Mouse (Mus musculus): ENCODE results near the gene E130114P18Rik.

E130114P18Rik gene

DNA sequence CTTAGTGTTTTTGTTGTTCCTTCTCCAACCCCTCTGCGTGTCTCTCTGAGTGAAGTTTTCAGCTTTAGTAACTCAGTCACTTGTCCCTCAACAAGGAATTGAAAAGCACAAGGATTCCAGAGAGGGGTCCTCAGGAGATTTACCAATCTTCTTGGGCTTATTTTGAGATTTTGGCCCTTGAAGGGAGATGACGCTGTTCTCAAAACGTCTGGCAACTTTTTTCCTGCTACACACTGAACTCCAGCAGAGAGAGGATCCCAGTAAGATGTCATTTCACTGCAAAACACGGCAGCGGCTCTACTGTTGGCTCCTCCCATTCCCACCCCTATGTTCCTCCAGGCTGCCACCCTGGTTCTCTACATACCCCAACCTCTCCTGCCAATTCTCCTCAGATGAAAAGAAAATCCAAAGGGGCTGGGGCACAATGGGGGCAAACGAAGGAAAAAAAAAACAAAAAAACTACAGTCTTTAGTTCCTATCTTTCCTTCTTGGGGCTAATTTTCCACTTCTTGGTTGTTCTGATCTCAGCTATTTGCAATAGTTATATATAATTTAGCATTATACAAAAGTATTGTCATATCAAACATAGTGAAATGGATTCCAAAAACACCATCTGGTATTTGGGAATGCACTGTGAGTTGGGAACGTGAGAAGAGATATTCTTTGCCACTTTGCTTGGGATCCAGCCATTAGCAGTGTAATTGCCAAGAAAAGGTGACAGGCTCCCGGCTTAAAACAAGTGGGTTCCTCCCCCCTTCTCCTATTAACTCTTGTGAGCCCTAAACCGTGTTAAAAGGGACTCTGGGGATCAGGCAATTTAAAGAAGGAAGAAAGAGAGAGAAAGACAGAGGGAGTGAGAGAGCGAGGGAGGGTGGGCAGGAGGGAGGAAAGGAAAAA is 167.8 kb downstream of the E130114P18Rik start:
- TF ChIP-seq GATA4 (IDR thresholded peaks at IDR 0.05; ENCODE audit: insufficient replicate concordance, low read length): no peak

DNA sequence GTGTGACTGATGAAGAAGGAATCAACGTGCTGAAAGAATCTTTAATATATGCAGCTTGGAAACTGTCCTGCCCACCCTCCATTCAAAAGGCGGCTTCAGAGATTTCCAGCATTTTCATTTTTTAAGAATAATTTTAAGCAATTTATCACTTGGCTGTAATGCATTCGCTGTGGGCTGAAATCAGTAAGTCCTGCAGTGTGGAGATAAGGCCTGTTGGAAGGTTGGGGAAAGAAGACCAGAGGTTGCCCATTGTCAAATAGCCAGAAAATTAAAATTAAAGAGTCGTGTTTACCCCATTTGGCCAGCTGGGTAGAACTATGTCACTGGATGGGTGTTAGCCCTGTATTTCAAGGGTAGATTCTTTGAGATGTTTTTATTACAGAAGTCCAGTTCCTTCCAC is 168.5 kb downstream of the E130114P18Rik start:
- TF ChIP-seq GATA4 (IDR thresholded peaks at IDR 0.05; ENCODE audit: insufficient replicate concordance, low read length): no peak

DNA sequence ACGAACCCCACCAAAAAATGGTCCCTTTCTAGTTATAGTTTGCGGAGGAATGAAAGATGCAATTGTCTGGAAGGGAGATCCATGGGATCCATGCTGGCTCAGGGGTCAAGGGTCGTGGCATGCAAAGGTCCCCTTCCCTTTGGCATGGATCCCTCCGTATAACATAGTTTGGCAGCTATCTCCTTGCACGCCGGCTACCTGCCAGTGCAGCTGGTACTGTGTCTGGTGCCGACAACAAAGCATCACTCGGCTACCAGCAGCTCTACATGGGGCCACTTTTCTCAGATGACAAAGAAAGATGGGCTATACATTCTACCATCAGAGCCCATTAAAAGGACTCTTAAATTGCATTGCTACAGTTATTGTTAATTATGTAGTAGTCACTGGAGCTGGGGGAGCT is 169.2 kb downstream of the E130114P18Rik start:
- no peak for TF ChIP-seq GATA4 (IDR thresholded peaks at IDR 0.05; ENCODE audit: insufficient replicate concordance, low read length)

DNA sequence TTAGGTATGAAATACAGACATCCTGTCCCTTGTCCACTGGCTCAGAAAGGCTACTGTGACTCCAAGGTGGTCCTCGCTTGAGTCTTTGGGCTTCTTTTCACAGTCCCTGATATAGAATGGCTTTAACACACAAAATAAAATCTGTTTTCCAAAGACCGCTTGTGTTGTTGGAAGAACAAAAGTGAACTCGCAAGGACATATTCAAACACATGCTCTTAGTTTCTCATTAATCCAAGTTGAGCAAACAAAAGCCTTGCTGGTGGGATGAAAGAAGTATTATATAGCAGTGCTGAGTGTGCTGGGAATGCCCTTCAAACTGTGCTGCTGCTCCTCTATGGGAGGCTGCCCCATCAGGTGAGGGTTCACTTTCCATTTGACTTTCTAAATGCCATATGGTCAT is 169.7 kb downstream of the E130114P18Rik start:
- TF ChIP-seq GATA4 (IDR thresholded peaks at IDR 0.05; ENCODE audit: insufficient replicate concordance, low read length): no peak

DNA sequence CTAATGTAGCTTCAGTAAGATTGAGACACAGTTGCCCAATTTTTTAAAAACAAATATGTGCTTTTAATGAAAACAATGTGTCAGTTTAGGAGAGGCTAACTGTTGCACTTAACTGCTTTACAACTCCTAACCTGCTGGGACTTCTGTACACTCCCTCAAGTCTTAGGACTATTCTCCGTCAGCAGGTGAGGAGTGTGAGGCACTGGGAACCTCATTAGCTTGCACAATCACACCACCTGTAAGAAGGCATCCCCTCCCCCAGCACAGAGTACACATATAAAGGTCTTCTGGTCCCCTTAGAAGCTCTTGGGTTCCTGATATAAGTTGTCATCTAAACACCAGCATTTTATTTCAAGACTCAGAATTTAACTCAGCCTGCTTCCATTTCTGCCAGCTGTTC is 170.7 kb downstream of the E130114P18Rik start:
- no peak for TF ChIP-seq GATA4 (IDR thresholded peaks at IDR 0.05; ENCODE audit: insufficient replicate concordance, low read length)

DNA sequence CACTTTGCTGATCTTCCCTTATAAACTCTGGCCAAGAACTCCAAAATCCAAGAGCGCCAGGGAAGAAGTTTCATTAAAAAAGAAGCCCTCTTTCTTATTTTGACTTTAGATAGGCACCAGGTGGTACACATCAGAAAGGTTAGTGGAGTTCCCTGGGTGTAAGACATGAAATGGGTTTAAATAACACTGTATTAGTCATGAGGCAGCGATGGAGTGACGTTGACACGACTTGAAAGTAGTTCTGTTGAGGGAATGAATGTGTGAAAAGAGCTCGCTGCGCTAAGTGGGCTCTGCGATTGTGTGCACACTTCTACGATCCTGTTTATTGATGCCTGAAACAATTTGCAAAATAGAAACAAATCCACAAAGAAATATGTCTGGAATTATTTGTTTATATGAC is 171.4 kb downstream of the E130114P18Rik start:
- no peak for TF ChIP-seq GATA4 (IDR thresholded peaks at IDR 0.05; ENCODE audit: insufficient replicate concordance, low read length)

DNA sequence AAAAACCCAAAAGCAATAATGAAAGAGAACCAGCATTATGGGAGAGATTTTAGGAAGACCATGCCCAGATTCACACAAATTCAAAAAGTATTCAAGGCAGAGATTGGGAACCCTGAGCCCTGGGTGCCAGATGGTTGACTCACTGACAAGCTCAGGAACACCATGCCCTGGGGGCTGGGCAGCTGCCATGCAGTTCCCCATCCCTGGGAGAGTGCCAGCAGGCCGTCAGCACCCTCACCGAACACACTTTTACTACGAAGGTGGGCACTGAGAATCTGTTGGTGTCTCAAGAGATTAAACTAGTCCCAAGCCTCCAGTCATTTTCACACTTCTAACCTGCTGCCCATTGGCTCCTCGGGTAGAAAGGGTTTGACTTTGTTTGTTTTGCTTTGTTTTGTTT is 175.3 kb downstream of the E130114P18Rik start:
- no peak for TF ChIP-seq GATA4 (IDR thresholded peaks at IDR 0.05; ENCODE audit: insufficient replicate concordance, low read length)

DNA sequence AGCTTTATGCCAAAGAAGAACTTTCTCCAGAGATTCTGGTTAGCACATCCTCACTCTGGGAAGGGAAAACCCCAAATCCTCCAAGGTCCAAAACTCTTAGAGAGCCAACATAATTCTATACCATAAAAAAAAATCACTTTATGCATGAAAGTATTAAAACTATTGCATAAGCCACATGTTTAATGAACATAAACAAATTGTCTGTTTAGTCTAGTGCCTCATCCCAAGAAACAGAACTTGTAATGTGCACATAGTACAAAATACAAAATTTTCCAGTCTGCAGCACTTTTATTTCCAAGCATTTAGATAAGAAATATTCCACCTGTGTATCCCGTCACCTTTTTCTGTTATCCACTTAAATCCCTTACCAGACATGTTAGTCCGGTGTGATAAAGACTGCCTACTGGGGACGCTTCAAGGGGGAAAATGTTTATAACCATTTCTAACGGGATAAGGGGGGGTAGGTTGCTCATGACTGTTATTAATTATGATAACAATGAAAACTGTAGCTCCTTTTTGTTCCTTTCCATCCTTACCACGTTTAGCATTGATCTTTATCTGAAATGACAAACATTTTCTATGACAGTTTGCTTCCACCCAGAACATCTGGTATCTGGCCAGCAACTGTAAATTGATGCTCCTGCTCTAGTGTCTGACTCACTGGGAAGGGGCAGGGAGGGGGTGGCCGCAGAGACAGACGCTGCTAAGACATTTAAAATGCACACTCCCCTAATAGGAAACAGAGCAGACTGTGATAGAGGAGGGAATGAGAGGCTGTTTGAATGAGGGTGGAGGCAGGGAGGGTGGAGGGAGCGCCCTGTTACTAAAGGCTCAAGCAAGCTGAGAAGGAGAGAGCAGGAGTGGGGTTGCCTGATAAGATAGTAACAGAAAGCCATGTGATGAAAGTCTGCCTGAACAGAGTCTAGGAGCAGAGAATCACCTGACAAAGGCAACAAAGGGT is 176.7 kb downstream of the E130114P18Rik start:
- TF ChIP-seq GATA4 (IDR thresholded peaks at IDR 0.05; ENCODE audit: insufficient replicate concordance, low read length): no peak

DNA sequence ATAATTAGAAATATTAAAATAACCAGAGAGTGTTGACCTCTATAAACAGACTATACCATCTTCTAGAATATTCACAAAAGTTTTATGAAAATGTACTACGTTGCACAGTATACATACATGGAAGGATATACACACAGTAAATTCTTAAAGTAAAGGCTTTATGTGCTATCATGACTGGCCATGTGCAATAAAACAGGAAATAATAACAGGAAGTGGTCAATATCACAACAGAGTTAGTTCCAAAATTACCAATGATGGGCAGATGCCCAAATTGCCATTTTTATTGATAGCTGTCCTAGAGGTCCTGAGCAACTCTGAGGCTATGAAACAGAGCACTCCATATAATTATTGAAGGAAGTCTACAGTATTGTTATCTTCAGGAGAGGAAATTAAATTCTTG is 180.4 kb downstream of the E130114P18Rik start:
- no peak for TF ChIP-seq GATA4 (IDR thresholded peaks at IDR 0.05; ENCODE audit: insufficient replicate concordance, low read length)

DNA sequence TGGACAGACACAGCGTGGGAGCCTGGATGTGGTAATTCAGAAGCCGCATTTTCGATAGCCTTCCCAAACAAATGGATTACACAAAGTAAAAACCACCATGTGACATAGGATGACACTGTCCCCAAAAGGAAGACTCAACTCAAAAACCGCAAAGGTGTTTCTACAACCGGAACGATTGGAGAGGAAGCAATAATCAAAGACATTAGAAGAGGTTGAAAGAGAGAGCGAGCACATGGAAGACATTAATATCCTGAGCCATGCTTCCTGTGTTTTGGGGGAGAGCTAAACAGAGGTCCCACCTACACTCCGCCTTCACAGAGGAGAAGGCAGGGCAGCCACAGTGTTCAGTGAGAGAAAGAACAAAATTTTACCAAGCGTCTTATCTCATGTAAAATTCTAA is 181.5 kb downstream of the E130114P18Rik start:
- no peak for TF ChIP-seq GATA4 (IDR thresholded peaks at IDR 0.05; ENCODE audit: insufficient replicate concordance, low read length)

DNA sequence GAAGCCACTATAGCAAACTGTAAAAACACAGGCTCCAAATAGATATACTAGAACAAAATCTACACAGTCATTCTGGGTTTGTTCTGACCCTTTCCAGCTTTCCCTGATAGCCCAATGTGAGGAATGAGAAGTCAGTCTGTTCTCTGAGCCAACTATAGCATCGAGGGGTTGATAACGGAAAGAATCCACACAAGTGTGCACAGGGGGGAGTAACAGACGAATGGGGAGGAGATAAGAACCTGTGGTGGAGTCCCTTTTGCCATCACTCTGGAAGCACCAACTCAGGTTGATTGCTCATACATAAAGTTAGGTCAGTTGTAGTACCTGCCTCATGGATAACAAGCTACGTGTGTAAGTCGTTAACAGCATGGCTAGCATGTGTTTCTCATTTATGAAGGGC is 184.0 kb downstream of the E130114P18Rik start:
- TF ChIP-seq GATA4 (IDR thresholded peaks at IDR 0.05; ENCODE audit: insufficient replicate concordance, low read length): no peak

DNA sequence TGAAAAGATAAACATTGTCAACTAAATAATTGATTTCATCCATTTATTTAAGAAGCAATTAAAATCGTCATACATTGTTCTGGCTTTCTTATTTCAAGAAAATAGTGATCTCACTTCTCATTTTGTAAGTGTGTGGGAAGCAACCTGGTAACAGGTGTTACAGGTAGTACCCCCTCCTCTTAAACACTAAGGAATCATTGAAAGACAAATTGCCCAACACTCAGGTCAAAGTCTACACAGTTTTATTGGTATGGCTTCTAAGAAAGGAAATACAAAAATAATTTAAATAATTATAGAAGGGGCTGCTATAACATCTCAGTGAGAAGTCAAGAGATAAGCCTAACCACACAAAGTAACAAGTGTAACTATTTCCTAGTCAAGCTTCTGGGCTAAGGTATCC is 188.1 kb downstream of the E130114P18Rik start:
- no peak for TF ChIP-seq GATA4 (IDR thresholded peaks at IDR 0.05; ENCODE audit: insufficient replicate concordance, low read length)

DNA sequence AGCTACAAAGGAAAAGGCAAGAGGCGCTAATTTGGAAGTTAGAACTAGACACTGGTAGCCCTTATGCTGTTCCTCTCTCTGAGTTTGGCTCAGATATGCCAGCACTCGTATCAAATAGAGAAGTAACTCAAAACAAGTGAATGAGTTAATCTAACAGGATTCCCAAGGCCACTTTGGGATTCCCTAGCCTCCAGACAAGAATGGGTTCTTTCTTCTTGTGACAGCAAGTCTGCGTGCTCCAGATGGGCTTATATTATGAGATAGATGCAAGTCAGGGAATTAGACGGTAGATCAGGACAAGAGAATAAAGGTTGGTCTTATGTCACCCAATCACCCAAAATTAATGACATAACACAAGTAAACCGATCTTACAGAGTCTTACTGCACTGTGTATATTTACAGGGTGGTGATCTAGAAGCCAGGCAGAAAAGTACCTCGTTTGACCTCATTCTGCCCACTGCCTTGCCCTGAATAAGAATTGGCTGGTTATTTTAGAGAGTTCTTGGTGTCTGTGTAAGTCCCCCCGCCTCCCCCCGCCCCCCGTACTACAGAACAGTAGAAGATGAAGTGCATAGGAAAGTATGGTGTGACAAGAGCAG is 190.4 kb downstream of the E130114P18Rik start:
- no peak for TF ChIP-seq GATA4 (IDR thresholded peaks at IDR 0.05; ENCODE audit: insufficient replicate concordance, low read length)

DNA sequence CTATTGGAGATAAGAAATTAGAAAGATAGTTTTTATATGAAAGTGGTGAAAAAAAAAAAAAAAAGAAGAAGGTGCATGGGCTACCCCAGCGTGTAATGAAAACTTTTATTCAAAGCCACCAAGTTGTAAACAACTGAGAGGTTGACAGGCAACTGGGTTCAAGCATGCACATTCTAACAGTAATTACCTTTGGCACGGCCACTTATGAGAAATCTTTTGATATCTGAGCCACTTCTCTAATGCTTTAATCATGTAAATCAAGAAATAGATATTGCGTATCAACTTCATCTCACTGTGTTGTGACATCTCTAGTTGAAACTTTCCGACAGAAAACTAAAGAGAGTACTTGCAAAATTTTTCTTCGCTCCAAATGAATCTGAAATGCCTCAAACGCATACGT is 192.7 kb downstream of the E130114P18Rik start:
- TF ChIP-seq GATA4 (IDR thresholded peaks at IDR 0.05; ENCODE audit: insufficient replicate concordance, low read length): no peak

DNA sequence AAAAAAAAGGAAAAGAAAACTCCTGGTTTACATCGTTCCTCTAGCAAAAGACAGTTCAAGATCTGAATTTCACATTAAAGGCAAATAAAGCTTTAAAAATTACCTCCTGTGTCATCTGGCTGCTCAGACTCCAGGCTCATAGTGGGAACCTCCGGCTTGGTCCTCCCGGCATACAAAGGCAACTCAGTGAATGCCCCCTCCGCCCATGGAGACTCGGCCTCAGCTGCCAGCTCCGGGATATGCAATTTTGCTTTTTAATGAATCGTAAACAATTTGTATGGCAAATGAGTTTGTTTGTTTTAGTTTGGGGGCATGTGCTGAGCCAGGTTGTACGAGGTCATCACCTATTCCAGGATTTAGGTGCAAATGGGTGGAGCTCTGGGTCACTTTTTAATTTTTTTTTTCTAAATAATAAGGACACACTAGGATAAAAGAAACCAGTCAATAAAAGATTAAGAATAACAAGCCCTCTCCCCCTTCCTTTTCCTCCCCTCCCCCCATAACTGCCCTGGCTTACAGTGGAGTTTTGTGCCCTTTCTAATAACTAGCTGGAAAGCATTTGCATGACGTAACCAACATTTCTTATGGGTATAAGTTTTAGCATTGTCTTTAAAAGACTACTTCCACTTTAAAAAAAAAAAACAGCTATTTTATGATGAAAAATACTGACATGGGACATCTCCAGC is 193.3 kb downstream of the E130114P18Rik start:
- TF ChIP-seq GATA4 (IDR thresholded peaks at IDR 0.05; ENCODE audit: insufficient replicate concordance, low read length): no peak

Measured in liver, adult (tissue).